Mouse (Mus musculus): ENCODE data around the gene Kif11.
A peak's percentile ranks its signal among the peaks of the same experiment; 100 is the strongest.

The Kif11 gene

GRCm38 (mm10) chr19:37443631-37444140, 67.5 kb downstream of the Kif11 start:
- DNase-seq: peak; percentile 9

- no peak for DNase-seq
Observed at GRCm38 (mm10) chr19:37448212-37448611, 72.0 kb downstream of the Kif11 start.

GRCm38 (mm10) chr19:37449246-37449645, 73.0 kb downstream of the Kif11 start:
- DNase-seq: no peak

- no peak for DNase-seq
Observed at GRCm38 (mm10) chr19:37455528-37455927, 79.3 kb downstream of the Kif11 start.

GRCm38 (mm10) chr19:37455961-37456360, 79.8 kb downstream of the Kif11 start:
- DNase-seq: no peak

GRCm38 (mm10) chr19:37458013-37458412, 81.8 kb downstream of the Kif11 start:
- no peak for DNase-seq

- no peak for DNase-seq
Observed at GRCm38 (mm10) chr19:37466403-37466802, 90.2 kb downstream of the Kif11 start.

- no peak for DNase-seq
Observed at GRCm38 (mm10) chr19:37466978-37467377, 90.8 kb downstream of the Kif11 start.

GRCm38 (mm10) chr19:37468841-37469566, 92.8 kb downstream of the Kif11 start:
- DNase-seq: no peak
